Mouse (Mus musculus) liver, embryonic 14.5 days (tissue): ENCODE measurements around the gene Scmh1.

Experiments
- CTCF ChIP-seq: IDR thresholded peaks from 2 replicates; pipeline ENCODE4 v1.5.1; 2016; ENCODE audit warnings: antibody characterized with exemption, low read depth, control low read depth
- EP300 ChIP-seq: IDR thresholded peaks from 2 replicates; pipeline ENCODE4 v1.6.1; 2016; ENCODE audit warnings: antibody characterized with exemption, low read depth

DNA sequence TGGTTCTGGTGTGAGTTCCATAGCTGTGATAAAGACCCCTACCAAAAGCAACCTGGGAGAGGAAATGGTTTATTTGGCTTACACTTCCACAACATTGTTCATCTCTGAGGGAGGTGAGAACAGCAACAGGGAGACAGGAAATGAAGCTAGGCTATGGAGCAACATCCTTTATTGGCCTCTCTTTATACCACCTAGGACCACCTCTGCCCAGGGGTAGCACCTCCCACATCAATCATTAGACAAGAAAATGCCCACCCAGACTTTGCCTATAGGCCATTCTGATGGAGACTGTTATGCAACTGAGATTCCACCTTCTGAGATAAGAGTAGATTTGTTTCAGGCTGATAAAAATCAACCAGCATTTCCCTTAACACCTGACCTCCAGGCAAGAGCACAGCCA is 834 bp upstream of the Scmh1 start:
- TF ChIP-seq CTCF (no peak), EP300 (no peak)
